Mouse (Mus musculus) limb, embryonic 11.5 days (tissue): ENCODE data around the gene Kctd19. TPM values are rescaled to one million over a fixed set of nuclear protein-coding genes. Genes with fewer than 3 reads are reported as not detected.

ENCODE experiments used
- ATAC-seq: fragments of 200-750 bp; cut with Nextera tagmentation; 2 replicates; pipeline ENCODE4 v1.8.0; 2017; ENCODE audit warnings: low read depth; ENCODE audit not compliant: insufficient number of reproducible peaks, low FRiP score, low TSS enrichment
- DNase-seq: peaks from one replicate; pipeline ENCODE4 v3.0.0-alpha.2; 2015; ENCODE audit warnings: low spot score
- H3K27ac ChIP-seq: fragments of 300-500 bp; sonication (generic); replicated peaks from 2 replicates; pipeline ENCODE4 v1.5.1; 2014; ENCODE audit warnings: low read depth, mild to moderate bottlenecking, low read length
- H3K27me3 ChIP-seq: fragments of 300-500 bp; sonication (generic); 2 replicates; pipeline ENCODE4 v1.6.1; 2014; ENCODE audit warnings: mild to moderate bottlenecking, low read length, mixed read lengths; ENCODE audit not compliant: control insufficient read depth, insufficient read depth
- H3K36me3 ChIP-seq: fragments of 300-500 bp; sonication (generic); 2 replicates; pipeline ENCODE4 v1.6.1; 2014; ENCODE audit warnings: mild to moderate bottlenecking, low read length, moderate library complexity, mixed read lengths; ENCODE audit not compliant: control insufficient read depth, insufficient read depth
- H3K4me1 ChIP-seq: fragments of 300-500 bp; sonication (generic); 2 replicates; pipeline ENCODE4 v1.6.1; 2014; ENCODE audit warnings: low read length, mixed read lengths; ENCODE audit not compliant: control insufficient read depth, insufficient read depth
- H3K4me2 ChIP-seq: fragments of 300-500 bp; sonication (generic); 2 replicates; pipeline ENCODE4 v1.6.1; 2014; ENCODE audit warnings: low read depth, mild to moderate bottlenecking, moderate library complexity; ENCODE audit not compliant: severe bottlenecking
- H3K4me3 ChIP-seq: fragments of 300-500 bp; sonication (generic); 2 replicates; pipeline ENCODE4 v1.5.1; 2014; ENCODE audit warnings: low read depth, low read length
- H3K9ac ChIP-seq: fragments of 300-500 bp; sonication (generic); 2 replicates; pipeline ENCODE4 v1.6.1; 2014; ENCODE audit warnings: mild to moderate bottlenecking, low read length
- H3K9me3 ChIP-seq: fragments of 300-500 bp; sonication (generic); 2 replicates; pipeline ENCODE4 v1.6.1; 2016; ENCODE audit warnings: low read length; ENCODE audit not compliant: control insufficient read depth
- WGBS: fragments of 180-500 bp; shearing (Covaris S2); extraction: QIAGEN DNeasy Blood & Tissue Kit; methylation state at CpG from one replicate; pipeline ENCODE4 v1.1.7; 2014; 5-methylcytosine and 5-hydroxymethylcytosine counted together
- polyA plus RNA-seq: library from polyadenylated mRNA; unstranded; fragments of >200 nt; fragmentation: Nextera tagmentation; extraction: Ambion mirVana; gene quantifications from 2 replicates; pipeline ENCODE4 v1.2.1, GENCODE M21; 2014

Kctd19 gene
- polyA plus RNA-seq, 1 experiment from 2014 or later = not detected

- Histone ChIP-seq H3K4me3 (no peak overlapping the region), H3K4me2 (no peak overlapping the region), H3K27me3 (no peaks in the 10 kb centered on the region), H3K4me1 (peaks cover 2% of the 10 kb centered on the region; the same call in 1 of the 2 replicates), H3K9me3 (no peaks in the 10 kb centered on the region), H3K9ac (no peak overlapping the region), H3K36me3 (0 out of 2 replicates have a peak, but pooled peaks cover 3% of the 10 kb centered on the region), H3K27ac (no peak overlapping the region)
- no peak for DNase-seq
- ATAC-seq = no peak
- 88% methylated on average over 12 of the region's 12 CpGs for WGBS
Measured at GRCm38 (mm10) chr8:105361751-105362702, 51.3 kb downstream of the Kctd19 start.

DNA sequence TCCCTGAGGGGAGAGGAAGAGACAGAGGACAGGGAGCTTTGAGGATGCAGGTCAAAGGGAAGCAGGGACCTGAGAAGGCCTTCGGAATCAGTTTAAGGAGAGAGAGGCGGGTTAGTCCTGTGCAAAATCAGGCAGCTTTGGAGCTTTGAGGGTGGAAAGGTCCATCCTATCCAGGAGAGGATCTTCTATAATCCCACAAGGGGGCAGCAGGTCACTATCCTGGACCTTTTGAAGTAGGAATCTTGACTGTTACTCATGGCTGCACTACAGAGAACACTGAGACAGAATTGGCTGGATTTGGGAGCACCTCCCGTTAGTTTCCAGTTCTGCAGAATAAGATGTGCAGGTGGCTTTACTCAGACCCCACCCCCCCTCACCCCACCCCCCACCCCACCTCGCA is 53.7 kb downstream of the Kctd19 start:
- no peaks in the 10 kb centered on the region for H3K27me3 ChIP-seq
- no peak overlapping the region for H3K4me2 ChIP-seq
- H3K9me3 ChIP-seq = no peaks in the 10 kb centered on the region
- DNase-seq (no peak), ATAC-seq (no peak)
- WGBS = 55% methylated on average over 4 of the region's 4 CpGs
- no peak overlapping the region for H3K27ac ChIP-seq
- peaks cover 9% of the 10 kb centered on the region for H3K4me1 ChIP-seq
- no peak overlapping the region for H3K4me3 ChIP-seq
- H3K9ac ChIP-seq = no peak overlapping the region
- peaks cover 6% of the 10 kb centered on the region; the same call in 1 of the 2 replicates for H3K36me3 ChIP-seq

GRCm38 (mm10) chr8:105359208-105359607 is 54.1 kb downstream of the Kctd19 start:
- H3K4me1 ChIP-seq = peaks cover 10% of the 10 kb centered on the region
- DNase-seq (no peak), ATAC-seq (0 out of 2 replicates have a peak, but pooled peaks have one; percentile 18)
- H3K36me3 ChIP-seq = peaks cover 6% of the 10 kb centered on the region; the same call in 1 of the 2 replicates
- no peaks in the 10 kb centered on the region for H3K9me3 ChIP-seq
- no peak overlapping the region for H3K27ac ChIP-seq
- H3K4me2 ChIP-seq = no peak overlapping the region
- WGBS = 70% methylated on average over 15 of the region's 15 CpGs
- no peak overlapping the region for H3K9ac ChIP-seq
- H3K27me3 ChIP-seq = no peaks in the 10 kb centered on the region
- H3K4me3 ChIP-seq = no peak overlapping the region

GRCm38 (mm10) chr8:105356681-105357080 is 56.6 kb downstream of the Kctd19 start:
- H3K27ac ChIP-seq = no peak overlapping the region
- DNase-seq = no peak
- 85% methylated on average over 14 of the region's 14 CpGs for WGBS
- no peaks in the 10 kb centered on the region for H3K9me3 ChIP-seq
- ATAC-seq = no peak
- no peak overlapping the region for H3K4me2 ChIP-seq
- peaks cover 10% of the 10 kb centered on the region for H3K4me1 ChIP-seq
- peaks cover 3% of the 10 kb centered on the region; the same call in 1 of the 2 replicates for H3K36me3 ChIP-seq
- H3K27me3 ChIP-seq = no peaks in the 10 kb centered on the region
- H3K4me3 ChIP-seq = no peak overlapping the region
- no peak overlapping the region for H3K9ac ChIP-seq

GRCm38 (mm10) chr8:105355179-105356024 is 57.9 kb downstream of the Kctd19 start:
- no peak for ATAC-seq
- Histone ChIP-seq H3K27me3 (no peaks in the 10 kb centered on the region), H3K4me1 (peaks cover 10% of the 10 kb centered on the region), H3K27ac (no peak overlapping the region), H3K4me3 (no peak overlapping the region), H3K36me3 (peaks cover 3% of the 10 kb centered on the region; the same call in 1 of the 2 replicates), H3K9ac (no peak overlapping the region), H3K4me2 (no peak overlapping the region), H3K9me3 (no peaks in the 10 kb centered on the region)
- peak; percentile 35 for DNase-seq
- WGBS = 62% methylated on average over 26 of the region's 26 CpGs

DNA sequence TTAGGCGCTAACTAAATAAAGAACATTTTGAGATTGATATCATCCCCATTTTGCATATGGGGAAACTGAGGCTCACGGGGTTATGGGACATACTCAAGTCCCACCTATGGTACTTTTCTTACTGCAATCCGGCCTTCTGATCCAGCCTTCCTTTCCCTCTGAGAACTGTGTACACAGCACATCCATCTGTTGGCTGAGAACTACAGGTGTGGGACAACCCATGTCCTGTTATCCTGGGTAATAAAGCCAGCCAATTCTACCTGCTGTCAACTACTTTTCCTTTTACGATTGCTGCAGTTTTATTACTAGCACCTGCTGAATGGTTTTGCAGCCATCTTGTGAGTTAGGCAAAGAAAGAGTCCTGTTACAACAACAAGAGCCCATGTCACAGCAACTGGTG is 58.8 kb downstream of the Kctd19 start:
- WGBS = 80% methylated on average over 4 of the region's 4 CpGs
- H3K27me3 ChIP-seq = no peaks in the 10 kb centered on the region
- DNase-seq = no peak
- peaks cover 3% of the 10 kb centered on the region; the same call in 1 of the 2 replicates for H3K36me3 ChIP-seq
- ATAC-seq = no peak
- H3K4me2 ChIP-seq = no peak overlapping the region
- no peaks in the 10 kb centered on the region for H3K9me3 ChIP-seq
- H3K9ac ChIP-seq = no peak overlapping the region
- H3K4me1 ChIP-seq = peaks cover 15% of the 10 kb centered on the region
- H3K4me3 ChIP-seq = no peak overlapping the region
- H3K27ac ChIP-seq = no peak overlapping the region

DNA sequence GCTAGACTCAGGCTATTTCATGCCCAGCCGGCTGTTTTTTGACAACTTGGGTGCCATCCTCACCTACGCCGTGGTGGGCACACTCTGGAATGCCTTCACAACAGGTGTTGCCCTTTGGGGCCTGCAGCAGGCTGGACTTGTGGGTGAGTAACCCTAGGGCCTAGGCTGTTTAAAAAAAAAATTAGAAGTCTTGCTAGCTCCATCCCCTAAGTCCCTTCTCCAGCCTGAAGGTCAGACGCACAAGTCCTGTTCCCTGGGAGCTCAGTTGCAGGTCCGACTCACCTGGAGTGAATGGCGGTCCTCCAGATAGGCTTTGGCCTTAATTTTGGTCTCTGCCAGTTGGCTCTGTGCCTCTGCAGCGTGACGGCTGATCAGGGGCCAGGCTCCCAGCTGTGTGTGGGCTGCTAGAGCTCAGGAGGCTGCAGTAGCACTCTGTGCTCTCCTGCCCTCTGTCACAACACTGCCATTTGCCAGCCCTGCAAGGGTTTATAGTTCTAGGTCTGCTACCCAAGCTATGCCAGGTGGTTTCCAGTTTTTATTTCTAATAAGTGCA is 59.6 kb downstream of the Kctd19 start:
- DNase-seq (no peak), ATAC-seq (no peak)
- Histone ChIP-seq H3K4me1 (peaks cover 15% of the 10 kb centered on the region), H3K9me3 (no peaks in the 10 kb centered on the region), H3K27me3 (no peaks in the 10 kb centered on the region), H3K4me2 (no peak overlapping the region), H3K9ac (no peak overlapping the region), H3K4me3 (no peak overlapping the region), H3K36me3 (peaks cover 3% of the 10 kb centered on the region; the same call in 1 of the 2 replicates), H3K27ac (no peak overlapping the region)
- WGBS = 77% methylated on average over 8 of the region's 8 CpGs

DNA sequence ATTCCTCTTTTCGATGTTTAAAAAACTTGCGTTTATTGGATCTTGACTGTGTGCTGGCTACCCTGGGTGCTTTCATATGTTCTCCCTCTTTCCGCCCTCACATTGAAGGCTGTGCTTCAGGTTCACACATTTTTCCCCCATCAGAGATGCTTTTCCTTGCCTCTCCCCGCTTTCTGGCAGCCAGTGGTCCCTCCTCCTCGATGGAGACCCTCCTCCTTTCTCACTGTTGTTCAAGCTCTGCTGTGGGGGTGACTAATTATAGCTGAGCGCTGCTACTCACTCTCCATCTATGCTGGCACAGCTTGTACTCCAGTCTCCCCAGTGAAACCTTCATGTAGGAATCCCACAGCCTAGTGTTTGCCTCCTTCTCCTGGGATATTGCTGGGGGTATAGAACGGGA is 63.1 kb downstream of the Kctd19 start:
- Histone ChIP-seq H3K9me3 (no peaks in the 10 kb centered on the region), H3K36me3 (no peaks in the 10 kb centered on the region), H3K9ac (no peak overlapping the region), H3K4me3 (no peak overlapping the region), H3K4me1 (peaks cover 22% of the 10 kb centered on the region), H3K27me3 (no peaks in the 10 kb centered on the region), H3K27ac (no peak overlapping the region), H3K4me2 (peak overlapping the region; percentile 98)
- no peak for DNase-seq
- ATAC-seq = no peak
- WGBS = 42% methylated on average over 7 of the region's 7 CpGs
